Mouse (Mus musculus) bone marrow, adult 2 months (tissue): ENCODE measurements around the gene Cmtm2a. TPM values are rescaled to one million over a fixed set of nuclear protein-coding genes. Genes with fewer than 3 reads are reported as not detected.
"Not testable (repeated sequence)": the region's sequence is repeated elsewhere in the genome, so short reads cannot be mapped to it uniquely, and the experiment has no call there.

Experiments used
- H3K27ac ChIP-seq: fragments of 200-500 bp; 2 replicates; pipeline ENCODE4 v1.5.1; 2012; ENCODE audit warnings: low read depth, mild to moderate bottlenecking, control low read depth, inconsistent platforms, low read length; ENCODE audit not compliant: control insufficient read depth, poor library complexity, insufficient read depth
- H3K4me1 ChIP-seq: fragments of 200-500 bp; 2 replicates; pipeline ENCODE4 v1.6.1; 2011; ENCODE audit warnings: low read length; ENCODE audit not compliant: control insufficient read depth, insufficient read depth
- H3K4me3 ChIP-seq: fragments of 200-500 bp; replicated peaks from 2 replicates; pipeline ENCODE3; 2011; ENCODE audit warnings: mild to moderate bottlenecking, low read depth, low read length, control low read depth; ENCODE audit not compliant: control insufficient read depth
- CTCF ChIP-seq: fragments of 200-500 bp; IDR thresholded peaks from 2 replicates; pipeline ENCODE4 v1.5.1; 2011; ENCODE audit warnings: low read length, control low read depth; ENCODE audit not compliant: control insufficient read depth, insufficient read depth
- POLR2A ChIP-seq: fragments of 200-500 bp; IDR thresholded peaks from 2 replicates; pipeline ENCODE4 v1.6.1; 2011; ENCODE audit warnings: low read depth, mild to moderate bottlenecking, control low read depth, low read length, borderline replicate concordance; ENCODE audit not compliant: control insufficient read depth
- WGBS: fragments of 180-500 bp; shearing (Covaris S2); methylation state at CpG from one replicate; pipeline ENCODE4 v1.1.7; 2018; 5-methylcytosine and 5-hydroxymethylcytosine counted together
- polyA plus RNA-seq: library from polyadenylated mRNA; stranded (reverse); fragments of >200 nt; gene quantifications from 2 replicates; pipeline ENCODE4 v1.2.4, GENCODE M21; 2011; ENCODE audit warnings: low replicate concordance; ENCODE audit not compliant: missing spikeins, insufficient read depth, insufficient read length

Gene Cmtm2a
- polyA plus RNA-seq, 1 experiment: not detected

GRCm38 (mm10) chr8:104336806-104337205 is 43.8 kb upstream of the Cmtm2a start:
- TF ChIP-seq POLR2A: no peak
- no peak for TF ChIP-seq CTCF
- Histone ChIP-seq H3K4me1 (peaks cover 1% of the 10 kb centered on the region; the same call in 1 of the 2 replicates), H3K4me3 (no peak overlapping the region), H3K27ac (no peak overlapping the region)
- WGBS: 74% methylated on average over 1 of the region's 1 CpGs

- 84% methylated on average over 1 of the region's 1 CpGs for WGBS
- Histone ChIP-seq H3K4me3 (no peak overlapping the region), H3K27ac (no peak overlapping the region), H3K4me1 (peaks cover 1% of the 10 kb centered on the region; the same call in 1 of the 2 replicates)
- no peak for TF ChIP-seq CTCF
- no peak for TF ChIP-seq POLR2A
Measured at GRCm38 (mm10) chr8:104334196-104334595, 41.2 kb upstream of the Cmtm2a start.

- 9% methylated on average over 5 of the region's 5 CpGs for WGBS
- no peak overlapping the region for H3K27ac ChIP-seq
- no peak overlapping the region for H3K4me3 ChIP-seq
- H3K4me1 ChIP-seq: peaks cover 1% of the 10 kb centered on the region; the same call in 1 of the 2 replicates
- TF ChIP-seq POLR2A (no peak), CTCF (no peak)
Measured at GRCm38 (mm10) chr8:104333786-104334185, 40.8 kb upstream of the Cmtm2a start.

- no peak for TF ChIP-seq POLR2A
- no peak for TF ChIP-seq CTCF
- H3K27ac ChIP-seq: no peak overlapping the region
- no peak overlapping the region for H3K4me3 ChIP-seq
- 49% methylated on average over 5 of the region's 5 CpGs for WGBS
- H3K4me1 ChIP-seq: peaks cover 1% of the 10 kb centered on the region; the same call in 1 of the 2 replicates
Measured at GRCm38 (mm10) chr8:104332665-104333631, 40.0 kb upstream of the Cmtm2a start.

GRCm38 (mm10) chr8:104321930-104322329 is 28.9 kb upstream of the Cmtm2a start, which contains the start of gene Cmtm2b:
Gene Cmtm2b (plus strand): TSS chr8:104322230.
- not testable (repeated sequence) for H3K4me1 ChIP-seq, H3K4me3 ChIP-seq, H3K27ac ChIP-seq
- WGBS: 82% methylated on average over 12 of the region's 12 CpGs

- H3K27ac ChIP-seq, H3K4me3 ChIP-seq, H3K4me1 ChIP-seq: not testable (repeated sequence)
- WGBS: 82% methylated on average over 11 of the region's 11 CpGs
Measured at GRCm38 (mm10) chr8:104321267-104321666, 28.3 kb upstream of the Cmtm2a start, which contains the start of gene Gm11020. Gene Gm11020 (plus strand): TSS chr8:104321567.

- no peak for TF ChIP-seq CTCF
- no peak for TF ChIP-seq POLR2A
- 62% methylated on average over 4 of the region's 4 CpGs for WGBS
Measured at GRCm38 (mm10) chr8:104313311-104313710, 20.3 kb upstream of the Cmtm2a start.

GRCm38 (mm10) chr8:104312023-104312422 is 19.0 kb upstream of the Cmtm2a start:
- 63% methylated on average over 3 of the region's 3 CpGs for WGBS
- not testable (repeated sequence) for H3K4me1 ChIP-seq, H3K27ac ChIP-seq, H3K4me3 ChIP-seq

More at GRCm38 (mm10) chr8:104313311-104313710, 20.3 kb upstream of the Cmtm2a start:
- no peak overlapping the region for H3K4me3 ChIP-seq
- H3K27ac ChIP-seq: no peak overlapping the region
- H3K4me1 ChIP-seq: no peaks in the 10 kb centered on the region

- WGBS: 82% methylated on average over 36 of the region's 36 CpGs
- not testable (repeated sequence) for H3K27ac ChIP-seq, H3K4me1 ChIP-seq, H3K4me3 ChIP-seq
Measured at GRCm38 (mm10) chr8:104309441-104310155, 16.6 kb upstream of the Cmtm2a start, which contains the start of the genes Gm45711 and Cmtm1. Gene Gm45711 (minus strand): TSS chr8:104310081. Gene Cmtm1 (minus strand): TSS chr8:104310145.

GRCm38 (mm10) chr8:104308341-104308740 is 15.4 kb upstream of the Cmtm2a start:
- H3K27ac ChIP-seq, H3K4me3 ChIP-seq, H3K4me1 ChIP-seq: not testable (repeated sequence)
- WGBS: 45% methylated on average over 6 of the region's 6 CpGs
